Mouse (Mus musculus) liver, adult (tissue): ENCODE results near the gene Hspa13.

Source experiments
- GATA4 ChIP-seq: IDR thresholded peaks from 2 replicates; pipeline ENCODE4 v1.6.1; 2014; ENCODE audit warnings: mild to moderate bottlenecking, low read length; ENCODE audit not compliant: insufficient replicate concordance

Hspa13 gene

DNA sequence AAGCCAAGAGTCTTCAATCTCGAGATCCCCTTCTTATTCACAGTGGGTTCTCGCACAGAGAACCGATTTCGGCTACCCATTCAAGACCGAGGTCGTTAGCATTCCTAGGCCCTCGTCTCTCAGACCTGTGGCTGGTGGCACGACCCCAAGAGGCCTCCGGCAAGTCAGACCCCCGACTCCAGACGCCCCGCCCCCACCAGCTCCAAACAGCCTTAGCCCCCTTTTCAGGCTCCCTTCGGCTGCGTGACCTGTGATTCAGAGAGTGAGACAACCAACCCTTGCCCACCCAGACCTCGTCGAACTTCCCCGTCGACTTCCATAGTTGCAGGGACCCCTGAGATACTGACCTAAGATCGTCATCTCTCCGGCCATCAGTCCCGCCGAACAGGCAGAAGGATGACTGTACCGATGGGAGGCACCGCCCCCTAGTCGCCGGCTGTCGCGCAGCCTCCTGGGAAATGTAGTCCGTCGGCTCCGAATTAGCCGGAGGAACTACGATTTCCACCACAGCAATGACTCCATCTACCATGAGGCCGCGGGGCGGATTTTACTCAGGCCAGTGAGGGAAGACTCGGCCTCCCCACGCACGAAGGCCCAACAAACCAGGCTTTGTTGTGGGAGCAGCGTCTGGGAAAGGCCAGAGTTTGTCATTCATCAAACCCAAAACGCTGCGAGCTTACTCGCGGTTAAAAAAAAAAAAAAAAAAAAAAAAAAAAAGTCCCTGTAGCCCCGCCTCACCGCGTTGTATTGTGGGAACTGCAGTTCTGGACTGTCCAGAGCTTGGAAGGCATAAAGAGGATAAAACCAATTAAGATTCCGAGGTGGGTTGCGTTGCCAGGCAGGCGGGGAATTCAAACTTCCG, at the start of gene Hspa13:
TSS of gene Hspa13 (minus strand) at position 717 of the 862 bp plus-strand sequence.
- no peak for TF ChIP-seq GATA4

DNA sequence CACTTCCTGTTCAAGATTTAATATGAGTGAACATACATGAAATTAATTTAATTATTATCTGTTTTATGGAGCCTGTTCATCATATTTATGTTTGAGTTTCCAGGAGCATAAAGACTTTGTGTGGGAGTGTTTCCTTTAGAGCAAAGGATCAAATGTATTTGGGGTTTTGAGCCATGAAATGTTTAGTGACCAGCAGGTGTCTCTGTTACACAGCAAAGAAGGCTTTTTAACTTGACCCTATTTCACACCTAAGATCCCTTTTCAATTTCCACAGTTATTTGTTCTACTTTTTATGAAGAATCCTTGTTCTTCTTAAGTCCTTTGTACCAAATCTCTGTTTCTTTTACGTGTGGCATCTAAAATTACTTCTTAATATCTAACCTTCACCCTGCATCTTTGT, 12.4 kb upstream of the Hspa13 start:
- no peak for TF ChIP-seq GATA4

DNA sequence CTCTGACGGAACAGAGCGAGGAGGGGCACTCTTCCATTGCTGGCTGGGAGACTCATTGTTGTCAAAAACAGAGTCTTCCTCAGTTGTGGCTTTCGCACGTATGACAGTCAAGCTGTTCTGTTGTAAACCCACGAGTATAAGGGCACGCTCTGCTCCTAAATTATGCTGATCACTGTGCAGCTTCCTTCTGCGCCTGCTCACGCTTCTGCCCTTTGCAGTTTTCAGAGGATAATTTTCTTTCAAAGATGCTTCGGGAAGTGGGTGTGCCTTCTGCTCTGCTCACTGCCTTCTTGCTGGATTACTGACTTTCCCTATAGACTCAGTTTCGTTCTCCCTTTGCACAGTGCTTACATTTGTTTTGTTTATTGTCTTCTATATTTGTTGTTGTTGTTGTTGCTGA, 6.3 kb upstream of the Hspa13 start:
- TF ChIP-seq GATA4, result no peak

DNA sequence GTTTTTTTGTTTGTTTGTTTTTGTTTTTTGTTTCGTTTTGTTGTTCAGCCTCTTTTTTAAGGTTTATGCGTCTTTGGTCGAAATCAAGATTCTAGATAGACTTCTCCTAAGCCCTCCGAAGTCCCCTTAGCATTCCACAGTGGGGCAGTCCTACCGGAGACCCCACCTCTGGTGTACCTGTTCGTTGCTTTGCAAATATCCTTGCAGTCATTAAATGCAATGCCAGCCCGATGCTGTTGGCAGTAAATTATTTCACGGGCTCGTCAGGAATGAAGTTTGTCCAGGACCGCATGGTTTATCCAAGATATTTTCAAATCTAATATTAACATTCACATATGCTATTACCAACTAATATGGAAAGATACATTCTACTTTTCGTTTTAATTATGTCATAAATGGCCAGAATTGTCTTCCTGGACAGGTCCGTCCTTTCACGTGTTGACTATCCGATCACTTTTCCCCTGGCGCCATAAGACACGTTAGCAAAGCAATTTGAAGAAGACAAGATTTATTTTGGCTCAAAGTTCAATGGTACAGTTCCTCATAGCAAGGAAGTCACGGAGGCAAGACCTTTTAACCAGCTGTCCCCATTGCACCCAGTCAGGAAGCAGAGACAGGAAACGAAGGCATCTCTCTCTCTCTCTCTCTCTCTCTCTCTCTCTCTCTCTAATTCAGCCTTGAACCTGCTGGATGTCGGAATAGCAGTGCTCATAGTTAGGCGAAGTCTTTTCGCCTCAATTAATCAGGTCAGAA, 522 bp upstream of the Hspa13 start:
- no peak for TF ChIP-seq GATA4

DNA sequence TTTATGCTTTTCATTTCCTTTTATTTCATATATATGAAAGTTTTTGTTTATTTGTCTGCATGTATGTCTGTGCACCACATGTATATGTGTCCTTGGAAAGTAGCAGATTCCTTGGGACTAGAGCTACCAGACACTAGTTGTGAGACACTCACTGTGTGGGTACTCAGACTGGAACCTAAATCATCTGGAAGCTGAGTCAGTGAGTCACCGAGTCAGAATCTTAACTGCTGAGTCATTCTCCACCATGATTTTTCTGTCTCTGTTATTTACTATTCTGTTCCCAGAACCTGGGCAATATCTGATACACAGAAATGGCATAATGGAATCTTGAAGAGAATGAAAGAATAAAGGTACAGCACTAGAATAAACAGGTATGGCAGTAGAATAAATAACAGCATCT, 14.0 kb downstream of the Hspa13 start:
- no peak for TF ChIP-seq GATA4

DNA sequence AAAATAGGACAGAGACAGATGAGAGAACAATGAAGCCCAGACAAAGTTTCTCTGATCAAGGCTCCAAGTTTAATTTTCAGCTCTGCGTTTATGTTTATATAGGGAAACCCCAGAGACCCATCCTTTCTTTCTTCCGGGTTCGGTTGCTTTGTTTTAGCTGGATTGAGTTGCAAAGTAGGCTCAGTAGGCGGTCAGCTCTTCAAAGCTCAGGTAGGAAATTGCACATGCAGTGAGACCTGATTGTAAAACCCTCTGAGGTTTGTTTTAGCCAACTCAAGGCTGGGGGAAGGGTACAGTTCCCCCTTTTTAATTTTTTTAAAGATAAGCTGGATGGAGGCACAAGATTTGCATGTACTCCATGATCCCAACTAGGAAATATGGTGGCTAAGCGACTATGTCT, 16.8 kb downstream of the Hspa13 start:
- TF ChIP-seq GATA4, result no peak

DNA sequence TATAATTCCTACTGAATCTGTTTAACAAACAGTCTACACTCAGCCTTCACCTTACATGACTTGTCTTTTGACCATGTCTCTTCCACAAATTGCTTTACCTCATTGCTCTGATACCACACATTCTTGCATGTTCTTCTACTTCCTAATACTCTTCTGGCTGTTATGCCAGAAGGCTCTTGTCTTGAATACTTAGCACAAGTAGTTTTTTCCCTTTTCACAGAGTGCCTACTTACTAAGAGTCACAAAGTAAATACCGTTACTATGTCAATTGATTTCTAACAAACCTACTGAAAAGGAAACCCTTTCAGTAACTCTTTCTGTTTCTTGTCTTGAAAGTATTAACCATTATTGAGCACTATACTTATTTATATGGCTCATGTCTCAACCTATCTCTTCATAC, 18.0 kb downstream of the Hspa13 start:
- TF ChIP-seq GATA4, result no peak

DNA sequence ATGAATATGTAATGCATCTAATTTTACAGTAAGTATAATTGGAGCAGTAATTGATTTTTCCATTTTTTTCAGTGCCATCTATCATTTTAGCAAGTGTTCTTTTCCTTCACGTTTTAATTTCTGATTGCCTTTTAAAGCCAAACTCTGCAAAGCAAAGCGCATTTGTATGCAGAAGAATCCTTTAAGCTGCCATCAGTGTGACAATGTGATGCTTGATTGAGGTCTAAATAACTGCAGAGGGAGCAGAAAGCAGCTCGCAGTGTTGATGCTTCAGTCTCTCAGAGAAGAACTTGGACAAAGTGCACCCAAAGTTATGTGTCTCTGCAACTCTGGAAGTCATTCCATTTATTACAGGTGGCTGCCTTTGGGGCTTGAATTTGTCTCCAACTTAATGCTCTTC, 22.9 kb downstream of the Hspa13 start:
- no peak for TF ChIP-seq GATA4

DNA sequence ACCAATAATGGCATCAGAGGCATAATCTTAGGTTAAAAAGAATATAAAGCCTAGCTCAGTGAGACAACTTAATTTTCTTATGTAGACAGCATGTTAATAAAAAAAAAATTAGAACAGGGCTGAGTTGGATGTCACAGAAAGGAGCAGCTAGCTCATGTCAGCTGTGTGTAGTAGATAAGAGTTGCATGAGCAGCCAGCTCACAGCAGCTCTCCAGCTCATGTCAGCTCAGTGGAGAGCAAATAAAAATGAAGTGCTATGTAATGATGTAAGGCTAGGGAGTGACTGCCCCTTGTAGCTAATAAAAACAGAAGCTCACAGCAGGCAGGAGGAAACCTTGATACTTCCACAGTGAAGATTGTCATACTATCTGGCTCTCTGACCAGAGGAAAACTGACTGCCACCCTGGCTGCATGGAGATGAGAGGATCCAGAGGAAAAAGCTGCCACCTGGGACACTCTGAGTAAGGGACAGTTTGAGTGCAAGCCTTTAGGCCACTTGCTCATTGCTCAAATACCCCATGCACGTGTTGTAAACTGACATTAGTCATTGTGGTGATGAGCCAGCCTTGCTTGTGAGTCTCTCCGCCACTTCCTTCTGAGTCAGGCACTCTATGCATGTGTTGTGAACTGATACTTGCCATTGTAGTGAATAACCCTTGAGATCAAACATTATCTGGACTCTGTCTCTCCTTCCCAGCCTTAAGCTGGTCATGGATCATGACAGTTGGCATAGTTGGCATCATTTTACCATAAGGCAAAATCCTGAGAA, 49.3 kb downstream of the Hspa13 start:
- TF ChIP-seq GATA4, result no peak

DNA sequence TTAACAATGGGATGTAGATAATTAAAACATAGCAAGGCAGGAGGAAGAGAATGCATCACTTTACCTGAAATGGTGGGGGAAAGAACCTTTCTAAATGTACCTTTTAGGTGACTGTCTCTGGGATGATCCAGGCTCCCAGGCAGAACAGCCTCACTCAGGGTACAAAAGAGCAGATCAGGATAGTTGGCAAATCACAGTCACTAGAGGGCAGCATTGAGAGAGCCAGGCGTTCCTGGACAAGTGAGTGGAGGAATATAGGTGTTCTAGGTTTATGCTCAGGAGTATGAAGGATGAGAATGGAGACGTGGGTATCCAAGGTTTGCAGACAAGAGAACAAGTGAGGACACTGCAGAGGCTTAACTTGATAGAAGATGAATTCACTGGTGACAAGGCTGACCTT, 70.7 kb downstream of the Hspa13 start:
- no peak for TF ChIP-seq GATA4
